Mouse (Mus musculus) midbrain, embryonic 12.5 days (tissue): ENCODE results near the gene Hacd3. TPM values are rescaled to one million over a fixed set of nuclear protein-coding genes. Genes with fewer than 3 reads are reported as not detected.

ENCODE experiments used
- ATAC-seq: fragments of 200-750 bp; cut with Nextera tagmentation; 2 replicates; pipeline ENCODE4 v1.8.0; 2017; ENCODE audit warnings: low read depth, moderate TSS enrichment, moderate library complexity; ENCODE audit not compliant: low FRiP score
- H3K27ac ChIP-seq: fragments of 300-500 bp; sonication (generic); replicated peaks from 2 replicates; pipeline ENCODE4 v1.5.1; 2016; ENCODE audit warnings: mild to moderate bottlenecking
- H3K27me3 ChIP-seq: fragments of 300-500 bp; sonication (generic); 2 replicates; pipeline ENCODE4 v1.6.1; 2016; ENCODE audit warnings: mild to moderate bottlenecking
- H3K36me3 ChIP-seq: fragments of 300-500 bp; sonication (generic); 2 replicates; pipeline ENCODE4 v1.6.1; 2016
- H3K4me1 ChIP-seq: fragments of 300-500 bp; sonication (generic); 2 replicates; pipeline ENCODE4 v1.6.1; 2016
- H3K4me2 ChIP-seq: fragments of 300-500 bp; sonication (generic); replicated peaks from 2 replicates; pipeline ENCODE4 v1.6.1; 2016; ENCODE audit warnings: mild to moderate bottlenecking, moderate library complexity
- H3K4me3 ChIP-seq: fragments of 300-500 bp; sonication (generic); 2 replicates; pipeline ENCODE4 v1.5.1; 2016; ENCODE audit warnings: mild to moderate bottlenecking
- H3K9ac ChIP-seq: fragments of 300-500 bp; sonication (generic); replicated peaks from 2 replicates; pipeline ENCODE4 v1.6.1; 2016; ENCODE audit warnings: mild to moderate bottlenecking, moderate library complexity
- H3K9me3 ChIP-seq: fragments of 300-500 bp; sonication (generic); 2 replicates; pipeline ENCODE4 v1.6.1; 2016; ENCODE audit warnings: mild to moderate bottlenecking
- WGBS: fragments of 180-500 bp; shearing (Covaris S2); methylation state at CpG from one replicate; pipeline ENCODE4 v1.1.7; 2016; 5-methylcytosine and 5-hydroxymethylcytosine counted together
- polyA plus RNA-seq: library from polyadenylated mRNA; unstranded; fragments of >200 nt; fragmentation: Nextera tagmentation; extraction: Ambion mirVana; gene quantifications from 2 replicates; pipeline ENCODE4 v1.2.1, GENCODE M21; 2016

Gene Hacd3
- polyA plus RNA-seq, 1 experiment from 2014 or later = 148 TPM

GRCm38 (mm10) chr9:65028313-65028712 lies 6.8 kb upstream of the Hacd3 start:
- peaks cover 8% of the 10 kb centered on the region for H3K4me1 ChIP-seq
- no peak for ATAC-seq
- no peak overlapping the region for H3K27ac ChIP-seq
- no peak overlapping the region for H3K4me3 ChIP-seq
- peaks cover 10% of the 10 kb centered on the region for H3K27me3 ChIP-seq
- no peak overlapping the region for H3K4me2 ChIP-seq
- no peak overlapping the region for H3K9ac ChIP-seq
- 87% methylated on average over 5 of the region's 5 CpGs for WGBS
- H3K36me3 ChIP-seq = no peaks in the 10 kb centered on the region
- H3K9me3 ChIP-seq = no peaks in the 10 kb centered on the region

GRCm38 (mm10) chr9:65027241-65027640 lies 5.7 kb upstream of the Hacd3 start:
- ATAC-seq = no peak

GRCm38 (mm10) chr9:65023447-65023846 lies 2.0 kb upstream of the Hacd3 start:
- Histone ChIP-seq H3K27me3 (peaks cover 18% of the 10 kb centered on the region), H3K9me3 (no peaks in the 10 kb centered on the region), H3K4me3 (no peak overlapping the region), H3K36me3 (no peaks in the 10 kb centered on the region), H3K4me2 (no peak overlapping the region), H3K9ac (no peak overlapping the region), H3K27ac (no peak overlapping the region), H3K4me1 (peaks cover 33% of the 10 kb centered on the region)
- 90% methylated on average over 3 of the region's 3 CpGs for WGBS
- ATAC-seq = no peak

More at GRCm38 (mm10) chr9:65027241-65027640, 5.7 kb upstream of the Hacd3 start:
- H3K9me3 ChIP-seq = no peaks in the 10 kb centered on the region
- H3K4me3 ChIP-seq = no peak overlapping the region
- H3K36me3 ChIP-seq = no peaks in the 10 kb centered on the region
- WGBS = 88% methylated on average over 7 of the region's 7 CpGs
- no peak overlapping the region for H3K4me2 ChIP-seq
- H3K9ac ChIP-seq = no peak overlapping the region
- H3K4me1 ChIP-seq = peaks cover 7% of the 10 kb centered on the region
- H3K27ac ChIP-seq = no peak overlapping the region
- H3K27me3 ChIP-seq = peaks cover 18% of the 10 kb centered on the region

- no peaks in the 10 kb centered on the region for H3K9me3 ChIP-seq
- H3K4me2 ChIP-seq = no peak overlapping the region
- no peaks in the 10 kb centered on the region for H3K36me3 ChIP-seq
- WGBS = 90% methylated on average over 4 of the region's 4 CpGs
- ATAC-seq = no peak
- no peak overlapping the region for H3K9ac ChIP-seq
- no peak overlapping the region for H3K27ac ChIP-seq
- peaks cover 18% of the 10 kb centered on the region for H3K27me3 ChIP-seq
- peaks cover 41% of the 10 kb centered on the region for H3K4me1 ChIP-seq
- H3K4me3 ChIP-seq = no peak overlapping the region
Observed at GRCm38 (mm10) chr9:65022580-65023135, 1.2 kb upstream of the Hacd3 start.

- peak overlapping the region; percentile 93 for H3K4me3 ChIP-seq
- 21% methylated on average over 9 of the region's 9 CpGs for WGBS
- peaks cover 47% of the 10 kb centered on the region for H3K4me1 ChIP-seq
- H3K27me3 ChIP-seq = peaks cover 18% of the 10 kb centered on the region
- peak overlapping the region; percentile 90 for H3K27ac ChIP-seq
- H3K4me2 ChIP-seq = peak overlapping the region; percentile 86
- ATAC-seq = no peak
- no peaks in the 10 kb centered on the region for H3K9me3 ChIP-seq
- H3K36me3 ChIP-seq = no peaks in the 10 kb centered on the region
- peak overlapping the region; percentile 93 for H3K9ac ChIP-seq
Observed at GRCm38 (mm10) chr9:65021887-65022579, 540 bp upstream of the Hacd3 start.

GRCm38 (mm10) chr9:65020128-65020527 lies 1.4 kb downstream of the Hacd3 start:
- peak overlapping the region; percentile 93 for H3K9ac ChIP-seq

GRCm38 (mm10) chr9:65019146-65019545 lies 2.3 kb downstream of the Hacd3 start:
- Histone ChIP-seq H3K9ac (no peak overlapping the region), H3K4me2 (peak overlapping the region; percentile 86), H3K27me3 (peaks cover 15% of the 10 kb centered on the region), H3K9me3 (no peaks in the 10 kb centered on the region), H3K36me3 (no peaks in the 10 kb centered on the region), H3K4me3 (no peak overlapping the region), H3K27ac (no peak overlapping the region), H3K4me1 (peaks cover 63% of the 10 kb centered on the region)
- 64% methylated on average over 3 of the region's 3 CpGs for WGBS
- ATAC-seq = no peak

More at GRCm38 (mm10) chr9:65020128-65020527, 1.4 kb downstream of the Hacd3 start:
- Histone ChIP-seq H3K9me3 (no peaks in the 10 kb centered on the region), H3K27me3 (peaks cover 17% of the 10 kb centered on the region), H3K36me3 (no peaks in the 10 kb centered on the region), H3K4me1 (peaks cover 63% of the 10 kb centered on the region), H3K4me2 (peak overlapping the region; percentile 86), H3K27ac (no peak overlapping the region), H3K4me3 (peak overlapping the region; percentile 93)
- no peak for ATAC-seq
- 74% methylated on average over 4 of the region's 4 CpGs for WGBS

GRCm38 (mm10) chr9:65018588-65019121 lies 2.8 kb downstream of the Hacd3 start:
- peak overlapping the region; percentile 26 for H3K4me2 ChIP-seq
- peaks cover 10% of the 10 kb centered on the region for H3K27me3 ChIP-seq
- ATAC-seq = no peak
- no peak overlapping the region for H3K27ac ChIP-seq
- 85% methylated on average over 3 of the region's 3 CpGs for WGBS
- H3K4me1 ChIP-seq = peaks cover 63% of the 10 kb centered on the region
- no peak overlapping the region for H3K9ac ChIP-seq
- H3K36me3 ChIP-seq = no peaks in the 10 kb centered on the region
- no peak overlapping the region for H3K4me3 ChIP-seq
- no peaks in the 10 kb centered on the region for H3K9me3 ChIP-seq

- H3K27me3 ChIP-seq = peaks cover 4% of the 10 kb centered on the region
- no peak overlapping the region for H3K9ac ChIP-seq
- WGBS = 93% methylated on average over 4 of the region's 4 CpGs
- no peak for ATAC-seq
- H3K9me3 ChIP-seq = no peaks in the 10 kb centered on the region
- H3K4me1 ChIP-seq = peaks cover 63% of the 10 kb centered on the region
- no peaks in the 10 kb centered on the region for H3K36me3 ChIP-seq
- no peak overlapping the region for H3K27ac ChIP-seq
- no peak overlapping the region for H3K4me2 ChIP-seq
- no peak overlapping the region for H3K4me3 ChIP-seq
Observed at GRCm38 (mm10) chr9:65017896-65018295, 3.6 kb downstream of the Hacd3 start.

- no peak for ATAC-seq
- Histone ChIP-seq H3K36me3 (no peaks in the 10 kb centered on the region), H3K4me1 (peaks cover 59% of the 10 kb centered on the region), H3K4me2 (peak overlapping the region; percentile 24), H3K4me3 (no peak overlapping the region), H3K9me3 (no peaks in the 10 kb centered on the region), H3K27ac (peak overlapping the region; percentile 17; the same call in 1 of the 2 replicates), H3K9ac (no peak overlapping the region), H3K27me3 (no peaks in the 10 kb centered on the region)
- WGBS = 84% methylated on average over 16 of the region's 16 CpGs
Observed at GRCm38 (mm10) chr9:65016978-65017827, 4.3 kb downstream of the Hacd3 start.

GRCm38 (mm10) chr9:65016241-65016977 lies 5.1 kb downstream of the Hacd3 start:
- Histone ChIP-seq H3K36me3 (no peaks in the 10 kb centered on the region), H3K27ac (peak overlapping the region; percentile 27; the same call in 1 of the 2 replicates), H3K4me1 (peaks cover 54% of the 10 kb centered on the region), H3K27me3 (no peaks in the 10 kb centered on the region), H3K9me3 (no peaks in the 10 kb centered on the region), H3K9ac (no peak overlapping the region), H3K4me3 (no peak overlapping the region), H3K4me2 (peak overlapping the region; percentile 24)
- ATAC-seq = no peak
- whole genome bisulfite sequencing = 68% methylated on average over 4 of the region's 4 CpGs
